17 mouse cellular contexts compared by ENCODE assay signal in the genomic region with DNA sequence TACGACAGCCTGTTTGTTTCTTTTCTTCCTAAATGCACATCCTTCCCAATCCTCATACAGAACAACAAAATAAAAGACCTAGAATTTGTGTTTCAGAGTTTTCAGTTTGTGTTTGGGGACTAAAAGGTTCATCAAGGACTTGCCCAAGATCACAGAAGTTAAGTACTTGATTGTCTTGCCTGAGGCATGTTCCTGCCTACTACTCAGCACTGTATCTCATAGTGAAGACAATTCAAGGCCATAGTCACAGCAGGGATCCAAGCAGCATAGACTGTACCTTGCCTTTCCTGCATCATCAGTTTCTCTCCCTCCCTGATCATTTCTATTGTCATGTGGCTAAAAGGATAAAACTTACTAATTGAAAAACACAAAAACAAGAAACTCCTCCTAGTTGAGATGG.
"Had no signal": no experiment of that assay in that cellular context is flagged by ENCODE, and none has a peak within 500 bp of the region (broad histone marks: within the 10 kb centered on the region; RNA-seq: fewer than 3 reads in every experiment).

No protein-coding gene starts in this region.

- H3K4me2 ChIP-seq: kidney, embryonic 15.5 days; limb, embryonic 13.5 days; lung, embryonic 14.5 days; midbrain, embryonic 12.5 days; neural tube, embryonic 13.5 days had no signal

- H3K9ac ChIP-seq: kidney, embryonic 15.5 days; limb, embryonic 13.5 days; liver, embryonic 14.5 days; liver, postnatal 0 days; lung, embryonic 14.5 days; midbrain, embryonic 12.5 days; neural tube, embryonic 13.5 days had no signal

- H3K4me1 ChIP-seq: kidney, embryonic 15.5 days; limb, embryonic 10.5 days; limb, embryonic 13.5 days; midbrain, embryonic 12.5 days; neural tube, embryonic 13.5 days had no signal

- H3K4me3 ChIP-seq: kidney, embryonic 15.5 days; limb, embryonic 10.5 days; limb, embryonic 13.5 days; midbrain, embryonic 12.5 days; myocyte; neural tube, embryonic 13.5 days had no signal

- H3K27me3 ChIP-seq: kidney, embryonic 15.5 days; limb, embryonic 13.5 days; midbrain, embryonic 12.5 days; neural tube, embryonic 13.5 days had no signal

- ATAC-seq: liver, postnatal 0 days; lung, postnatal 0 days; midbrain, embryonic 16.5 days had no signal

- DNase-seq: kidney, postnatal 14 days; kidney, postnatal 4 days; liver; liver, postnatal 0 days; lung, embryonic 14.5 days; thymus, adult 18-20 months; thymus, postnatal 36 days had no signal

- H3K27ac ChIP-seq: kidney, embryonic 15.5 days; limb, embryonic 10.5 days; limb, embryonic 13.5 days; liver, embryonic 14.5 days; macrophage; midbrain, embryonic 12.5 days; neural tube, embryonic 13.5 days had no signal

- H3K9me3 ChIP-seq: kidney, embryonic 15.5 days; limb, embryonic 10.5 days; limb, embryonic 13.5 days; midbrain, embryonic 12.5 days; neural tube, embryonic 13.5 days had no signal
